Mouse (Mus musculus): ENCODE results near the gene Gata3.

Gene Gata3

GRCm38 (mm10) chr2:9886031-9886430 lies 3.8 kb downstream of the Gata3 start:
- DNase-seq (ENCODE audit: low read depth, low spot score) = no peak

- no peak for DNase-seq (ENCODE audit: low read depth, low spot score)
Observed at GRCm38 (mm10) chr2:9885217-9885770, 4.5 kb downstream of the Gata3 start.

GRCm38 (mm10) chr2:9884533-9885216 lies 5.2 kb downstream of the Gata3 start:
- DNase-seq (ENCODE audit: low read depth, low spot score) = no peak

- no peak for DNase-seq (ENCODE audit: low read depth, low spot score)
Observed at GRCm38 (mm10) chr2:9883803-9884532, 5.9 kb downstream of the Gata3 start.

GRCm38 (mm10) chr2:9882926-9883802 lies 6.7 kb downstream of the Gata3 start:
- DNase-seq (ENCODE audit: low read depth, low spot score) = no peak

GRCm38 (mm10) chr2:9882371-9882925 lies 7.4 kb downstream of the Gata3 start:
- no peak for DNase-seq (ENCODE audit: low read depth, low spot score)

- DNase-seq (ENCODE audit: low read depth, low spot score) = no peak
Observed at GRCm38 (mm10) chr2:9881611-9882023, 8.2 kb downstream of the Gata3 start.

GRCm38 (mm10) chr2:9881051-9881591 lies 8.7 kb downstream of the Gata3 start, which contains the start of gene 4930412O13Rik:
Gene 4930412O13Rik (plus strand): TSS chr2:9881252.
- no peak for DNase-seq (ENCODE audit: low read depth, low spot score)

- no peak for DNase-seq (ENCODE audit: low read depth, low spot score)
Observed at GRCm38 (mm10) chr2:9880271-9880670, 9.6 kb downstream of the Gata3 start.

- DNase-seq (ENCODE audit: low read depth, low spot score) = no peak
Observed at GRCm38 (mm10) chr2:9879493-9879892, 10.3 kb downstream of the Gata3 start.

- DNase-seq (ENCODE audit: low read depth, low spot score) = no peak
Observed at GRCm38 (mm10) chr2:9879092-9879491, 10.7 kb downstream of the Gata3 start.

- DNase-seq (ENCODE audit: low read depth, low spot score) = no peak
Observed at GRCm38 (mm10) chr2:9878564-9879081, 11.2 kb downstream of the Gata3 start.

- no peak for DNase-seq (ENCODE audit: low read depth, low spot score)
Observed at GRCm38 (mm10) chr2:9877966-9878563, 11.8 kb downstream of the Gata3 start.

- no peak for DNase-seq (ENCODE audit: low read depth, low spot score)
Observed at GRCm38 (mm10) chr2:9877326-9877690, 12.5 kb downstream of the Gata3 start.

GRCm38 (mm10) chr2:9876621-9877325 lies 13.1 kb downstream of the Gata3 start:
- DNase-seq (ENCODE audit: low read depth, low spot score) = no peak

- DNase-seq (ENCODE audit: low read depth, low spot score) = no peak
Observed at GRCm38 (mm10) chr2:9875676-9876357, 14.0 kb downstream of the Gata3 start.

- DNase-seq (ENCODE audit: low read depth, low spot score) = no peak
Observed at GRCm38 (mm10) chr2:9875220-9875619, 14.6 kb downstream of the Gata3 start.

- DNase-seq (ENCODE audit: low read depth, low spot score) = no peak
Observed at GRCm38 (mm10) chr2:9874467-9875219, 15.2 kb downstream of the Gata3 start.

- no peak for DNase-seq (ENCODE audit: low read depth, low spot score)
Observed at GRCm38 (mm10) chr2:9873757-9874156, 16.1 kb downstream of the Gata3 start.
